Mouse (Mus musculus) small intestine, adult 2 months (tissue): Measurements from ENCODE around the gene Rrp15.

ENCODE experiments used
- CTCF ChIP-seq: fragments of 200-500 bp; IDR thresholded peaks from 2 replicates; pipeline ENCODE4 v1.5.1; 2012; ENCODE audit warnings: low read depth, mild to moderate bottlenecking, control low read depth, inconsistent platforms, low read length, moderate library complexity, mixed read lengths; ENCODE audit not compliant: insufficient replicate concordance, insufficient read length; ENCODE audit errors: extremely low read depth
- POLR2A ChIP-seq: fragments of 200-500 bp; IDR thresholded peaks from 2 replicates; pipeline ENCODE4 v1.6.1; 2012; ENCODE audit warnings: low read depth, mild to moderate bottlenecking, control low read depth, inconsistent platforms, low read length, moderate library complexity

DNA sequence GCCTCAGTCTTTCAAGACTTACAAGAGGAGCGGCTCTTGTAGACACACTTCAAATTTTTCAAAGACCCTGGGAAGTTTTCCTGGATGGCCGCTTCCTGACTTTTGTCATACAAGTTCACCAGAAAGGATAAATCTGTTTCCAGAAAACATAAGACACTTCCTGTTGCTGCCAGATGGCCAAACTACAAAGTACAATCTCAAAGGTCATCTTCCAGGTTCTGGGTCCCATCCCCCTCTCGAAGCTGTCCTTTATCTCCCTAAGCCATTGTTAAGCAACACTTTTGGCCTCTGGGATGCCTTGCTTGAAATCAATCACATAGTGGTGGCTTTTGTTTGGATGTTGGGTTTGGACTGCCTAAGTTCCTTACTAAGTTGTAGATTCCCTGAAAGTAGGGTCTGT is 65.1 kb downstream of the Rrp15 start:
- TF ChIP-seq CTCF, result no peak
- no peak for TF ChIP-seq POLR2A
